Mouse (Mus musculus) thymus, adult 2 months (tissue): ENCODE results near the gene Rpsa.

Experiments
- CTCF ChIP-seq: fragments of 200-500 bp; IDR thresholded peaks from 2 replicates; pipeline ENCODE4 v1.5.1; 2012; ENCODE audit warnings: mild to moderate bottlenecking, control low read depth, low read length, moderate library complexity, borderline replicate concordance; ENCODE audit not compliant: control insufficient read depth, poor library complexity, insufficient read depth; ENCODE audit errors: extremely low read depth
- POLR2A ChIP-seq: fragments of 200-500 bp; IDR thresholded peaks from 2 replicates; pipeline ENCODE4 v1.6.1; 2012; ENCODE audit warnings: mild to moderate bottlenecking, low read length, control low read depth, moderate library complexity; ENCODE audit not compliant: control insufficient read depth, poor library complexity, insufficient read depth; ENCODE audit errors: extremely low read depth

DNA sequence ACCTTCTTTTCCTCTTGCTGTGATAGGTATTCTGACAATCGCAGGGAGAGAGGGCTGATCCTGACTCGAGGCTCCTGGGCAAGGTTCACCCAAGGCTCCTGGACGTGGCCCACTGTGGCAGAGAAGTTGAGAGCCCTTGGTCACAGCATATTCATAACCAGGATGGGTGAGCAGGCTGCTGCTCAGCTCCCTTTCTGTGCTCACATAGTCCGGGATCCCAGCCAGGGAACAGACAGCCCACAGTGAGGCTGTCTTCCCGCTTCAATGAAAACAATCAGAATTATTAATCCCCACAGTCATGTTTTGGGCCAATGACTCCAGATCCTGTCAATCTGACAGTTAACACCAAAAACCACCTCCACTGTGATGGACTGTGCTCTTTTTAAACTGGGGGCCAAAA lies 45.5 kb upstream of the Rpsa start:
- TF ChIP-seq POLR2A (no peak), CTCF (no peak)
